Mouse (Mus musculus): ENCODE measurements around the gene Slc39a2.

The Slc39a2 gene

GRCm38 (mm10) chr14:51932092-51933020 lies 39.7 kb downstream of the Slc39a2 start:
- DNase-seq (ENCODE audit: low spot score) = no peak

GRCm38 (mm10) chr14:51939005-51939404 lies 46.3 kb downstream of the Slc39a2 start:
- DNase-seq (ENCODE audit: low spot score) = no peak

GRCm38 (mm10) chr14:51940944-51941560 lies 48.4 kb downstream of the Slc39a2 start:
- no peak for DNase-seq (ENCODE audit: low spot score)

- DNase-seq (ENCODE audit: low spot score) = no peak
These were observed 48.9 kb downstream of the Slc39a2 start for GRCm38 (mm10) chr14:51941577-51941976.

GRCm38 (mm10) chr14:51942236-51942635 lies 49.5 kb downstream of the Slc39a2 start:
- no peak for DNase-seq (ENCODE audit: low spot score)

GRCm38 (mm10) chr14:51943336-51943735 lies 50.6 kb downstream of the Slc39a2 start:
- DNase-seq (ENCODE audit: low spot score) = no peak

Measured in T-cell, adult 2 months (primary cell).